Mouse (Mus musculus) megakaryocyte-erythroid progenitor cell, adult 5-6 weeks (primary cell): ENCODE data around the gene Gpr143. TPM values are rescaled to one million over a fixed set of nuclear protein-coding genes. Genes with fewer than 3 reads are reported as not detected.

Experiments used
- ATAC-seq: replicated peaks from 2 replicates; pipeline ENCODE4 v1.8.0; 2016; ENCODE audit warnings: mild to moderate bottlenecking, inconsistent platforms; ENCODE audit not compliant: severe bottlenecking, poor library complexity, low FRiP score, low TSS enrichment
- total RNA-seq, 2 experiments: library from RNA; stranded (forward) in 1 of 2; stranded (reverse) in 1 of 2; fragments of 200-1000, 215-1000 nt in 1 of 2; fragments of >200 nt in 1 of 2; fragmentation: Nextera tagmentation in 1 of 2; gene quantifications; 2 replicates each; pipeline ENCODE4 v1.2.3; 2014 to 2017

Gpr143 gene
- total RNA-seq, 2 experiments from 2014 or later = not detected

- no peak for ATAC-seq
Observed at GRCm38 (mm10) chrX:152855076-152855772, 73.5 kb downstream of the Gpr143 start.

Other genes with a start within 250 kb of the Gpr143 start
- gene Cldn34a, start 218.6 kb upstream of the Gpr143 start, total RNA-seq (2014; fragmentation: Nextera tagmentation) = not detected in 2 replicates
- not detected in 2 replicates for gene Cldn34a, start 218.6 kb upstream of the Gpr143 start, total RNA-seq (2017)
- not detected in 2 replicates for gene Shroom2, start 12.5 kb upstream of the Gpr143 start, total RNA-seq (2014; fragmentation: Nextera tagmentation)
- gene Shroom2, start 12.5 kb upstream of the Gpr143 start, total RNA-seq (2017) = not detected in 2 replicates
- gene Usp51, start 224.5 kb downstream of the Gpr143 start, total RNA-seq (2014; fragmentation: Nextera tagmentation) = 0.42 and 1.1 TPM in 2 replicates
- gene Usp51, start 224.5 kb downstream of the Gpr143 start, total RNA-seq (2017) = 0.57 and 2.0 TPM in 2 replicates